Mouse (Mus musculus) limb, embryonic 12.5 days (tissue): ENCODE results near the gene H2afy2. TPM values are rescaled to one million over a fixed set of nuclear protein-coding genes. Genes with fewer than 3 reads are reported as not detected.

Source experiments
- ATAC-seq: fragments of 200-750 bp; cut with Nextera tagmentation; 2 replicates; pipeline ENCODE4 v1.8.0; 2017; ENCODE audit warnings: low read depth, moderate TSS enrichment; ENCODE audit not compliant: insufficient number of reproducible peaks, insufficient read depth, low FRiP score, low TSS enrichment
- H3K27ac ChIP-seq: fragments of 300-500 bp; sonication (generic); 2 replicates; pipeline ENCODE4 v1.5.1; 2016; ENCODE audit warnings: mild to moderate bottlenecking, moderate library complexity
- H3K27me3 ChIP-seq: fragments of 300-500 bp; sonication (generic); 2 replicates; pipeline ENCODE4 v1.6.1; 2016; ENCODE audit warnings: mild to moderate bottlenecking, moderate library complexity
- H3K36me3 ChIP-seq: fragments of 300-500 bp; sonication (generic); 2 replicates; pipeline ENCODE4 v1.6.1; 2016; ENCODE audit warnings: mild to moderate bottlenecking, moderate library complexity
- H3K4me1 ChIP-seq: fragments of 300-500 bp; sonication (generic); replicated peaks from 2 replicates; pipeline ENCODE4 v1.6.1; 2016
- H3K4me2 ChIP-seq: fragments of 300-500 bp; sonication (generic); 2 replicates; pipeline ENCODE4 v1.6.1; 2016; ENCODE audit warnings: mild to moderate bottlenecking, moderate library complexity
- H3K4me3 ChIP-seq: fragments of 300-500 bp; sonication (generic); replicated peaks from 2 replicates; pipeline ENCODE4 v1.5.1; 2016; ENCODE audit warnings: mild to moderate bottlenecking
- H3K9ac ChIP-seq: fragments of 300-500 bp; sonication (generic); replicated peaks from 2 replicates; pipeline ENCODE4 v1.6.1; 2016; ENCODE audit warnings: mild to moderate bottlenecking, moderate library complexity
- H3K9me3 ChIP-seq: fragments of 300-500 bp; sonication (generic); 2 replicates; pipeline ENCODE4 v1.6.1; 2016; ENCODE audit warnings: mild to moderate bottlenecking, moderate library complexity
- WGBS: fragments of 180-500 bp; shearing (Covaris S2); methylation state at CpG from one replicate; pipeline ENCODE4 v1.1.7; 2016; 5-methylcytosine and 5-hydroxymethylcytosine counted together
- polyA plus RNA-seq: library from polyadenylated mRNA; unstranded; fragments of >200 nt; fragmentation: Nextera tagmentation; extraction: Ambion mirVana; gene quantifications from 2 replicates; pipeline ENCODE4 v1.2.1, GENCODE M21; 2016

The H2afy2 gene
- polyA plus RNA-seq, 1 experiment from 2014 or later, result 331 TPM

DNA sequence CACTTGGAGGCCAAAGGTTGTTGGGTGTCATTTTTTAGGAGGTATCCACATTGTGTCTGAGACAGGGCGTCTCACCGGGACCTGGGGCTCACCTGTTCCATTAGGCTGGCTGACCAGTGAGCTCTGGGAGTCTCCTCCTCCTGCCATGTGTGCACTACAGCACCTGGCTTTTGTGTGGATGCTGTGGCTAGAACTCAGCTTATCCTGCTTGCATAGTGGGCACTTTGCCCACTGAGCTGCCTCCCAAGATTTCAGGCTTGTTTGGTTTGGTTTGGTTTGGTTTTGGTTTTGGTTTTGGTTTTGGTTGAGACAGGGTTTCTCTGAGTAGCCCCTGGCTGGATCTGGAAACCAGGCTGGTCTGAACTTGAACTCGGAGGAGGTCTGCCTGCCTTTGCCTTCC lies 61.7 kb downstream of the H2afy2 start:
- Histone ChIP-seq H3K27me3 (no peaks in the 10 kb centered on the region), H3K4me2 (no peak overlapping the region), H3K9ac (no peak overlapping the region), H3K4me3 (no peak overlapping the region), H3K4me1 (no peaks in the 10 kb centered on the region), H3K27ac (no peak overlapping the region), H3K36me3 (no peaks in the 10 kb centered on the region), H3K9me3 (no peaks in the 10 kb centered on the region)
- no peak for ATAC-seq
- 72% methylated on average over 3 of the region's 3 CpGs for WGBS

GRCm38 (mm10) chr10:61720331-61720730 lies 63.6 kb downstream of the H2afy2 start:
- no peaks in the 10 kb centered on the region for H3K36me3 ChIP-seq
- H3K27me3 ChIP-seq, result no peaks in the 10 kb centered on the region
- WGBS, result 89% methylated on average over 7 of the region's 7 CpGs
- peaks cover 7% of the 10 kb centered on the region for H3K4me1 ChIP-seq
- no peak overlapping the region for H3K4me3 ChIP-seq
- no peaks in the 10 kb centered on the region for H3K9me3 ChIP-seq
- H3K9ac ChIP-seq, result no peak overlapping the region
- no peak overlapping the region for H3K4me2 ChIP-seq
- no peak for ATAC-seq
- no peak overlapping the region for H3K27ac ChIP-seq

GRCm38 (mm10) chr10:61717406-61718296 lies 66.3 kb downstream of the H2afy2 start:
- no peaks in the 10 kb centered on the region for H3K27me3 ChIP-seq
- H3K4me3 ChIP-seq, result no peak overlapping the region
- H3K4me2 ChIP-seq, result no peak overlapping the region
- H3K9me3 ChIP-seq, result no peaks in the 10 kb centered on the region
- ATAC-seq, result no peak
- H3K36me3 ChIP-seq, result no peaks in the 10 kb centered on the region
- H3K9ac ChIP-seq, result no peak overlapping the region
- H3K27ac ChIP-seq, result no peak overlapping the region
- 89% methylated on average over 12 of the region's 12 CpGs for WGBS
- peaks cover 7% of the 10 kb centered on the region for H3K4me1 ChIP-seq

DNA sequence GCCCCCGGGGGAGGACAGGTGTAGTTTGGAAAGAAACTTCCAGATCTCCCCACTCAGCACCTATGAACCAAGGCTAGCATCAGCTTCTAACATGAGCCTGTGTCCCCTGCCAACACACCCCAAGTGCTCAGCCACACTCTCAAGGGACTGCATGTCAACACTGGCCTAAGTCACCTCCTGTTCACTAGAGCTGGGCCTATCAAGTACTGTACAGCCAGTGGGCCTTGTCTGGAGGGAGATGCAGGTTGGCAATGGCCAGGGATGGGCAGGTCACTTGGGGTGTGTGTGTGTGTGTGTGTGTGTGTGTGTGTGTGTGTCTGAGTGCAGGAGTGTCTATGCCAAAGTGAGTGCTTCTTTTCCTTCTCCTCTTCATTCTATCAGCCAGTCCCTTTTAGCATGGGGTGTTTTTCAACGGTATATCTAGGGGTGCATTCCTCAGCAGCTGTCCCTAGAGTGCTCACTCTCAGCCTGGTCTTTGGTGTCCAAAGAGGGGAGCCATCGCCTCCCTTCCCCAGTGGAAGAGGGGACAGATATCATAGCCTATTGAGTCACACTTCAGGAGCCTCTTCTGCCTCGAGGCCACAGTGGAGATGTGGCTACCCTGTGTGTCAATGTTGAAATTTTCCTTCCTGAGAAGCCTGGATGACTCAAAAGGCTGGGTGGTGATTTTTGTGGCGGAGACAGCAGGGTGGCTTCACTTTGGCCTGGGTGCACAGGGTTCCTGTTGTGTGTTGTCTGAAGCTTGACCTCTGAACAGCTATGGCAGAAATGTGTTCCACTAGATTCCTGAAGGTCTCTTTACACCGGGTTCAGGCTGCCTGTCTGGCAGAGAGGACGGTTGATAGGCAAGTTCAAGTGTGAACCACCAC lies 67.7 kb downstream of the H2afy2 start:
- H3K4me1 ChIP-seq, result peaks cover 7% of the 10 kb centered on the region
- WGBS, result 70% methylated on average over 7 of the region's 7 CpGs
- no peak overlapping the region for H3K27ac ChIP-seq
- H3K36me3 ChIP-seq, result no peaks in the 10 kb centered on the region
- H3K4me3 ChIP-seq, result peak overlapping the region; percentile 60; the same call in 1 of the 2 replicates
- ATAC-seq, result peak; percentile 57; the same call in 1 of the 2 replicates
- H3K4me2 ChIP-seq, result peak overlapping the region; percentile 89
- no peaks in the 10 kb centered on the region for H3K9me3 ChIP-seq
- H3K9ac ChIP-seq, result no peak overlapping the region
- no peaks in the 10 kb centered on the region for H3K27me3 ChIP-seq

DNA sequence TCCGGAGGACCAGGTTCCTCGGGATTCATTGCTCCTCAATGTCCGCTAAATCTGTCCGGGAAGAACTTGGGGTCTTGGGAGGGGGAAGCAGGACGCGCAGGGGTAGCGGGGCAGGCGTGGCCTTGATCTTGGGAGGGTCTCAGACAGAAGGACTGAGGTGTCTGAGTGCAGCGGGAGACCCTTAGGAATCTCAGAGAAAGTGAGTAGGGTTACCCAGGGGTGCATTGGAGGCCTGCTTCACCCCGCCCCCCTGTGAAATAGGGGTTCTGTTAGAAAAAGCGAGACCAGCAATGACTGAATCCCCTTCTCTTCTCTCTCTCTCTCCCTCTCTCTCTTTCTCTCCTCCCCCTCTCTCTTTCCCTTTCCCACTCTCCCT lies 68.5 kb downstream of the H2afy2 start:
- Histone ChIP-seq H3K4me2 (peak overlapping the region; percentile 89), H3K36me3 (no peaks in the 10 kb centered on the region), H3K27ac (no peak overlapping the region), H3K4me1 (peaks cover 7% of the 10 kb centered on the region), H3K27me3 (no peaks in the 10 kb centered on the region), H3K9ac (peak overlapping the region; percentile 56), H3K4me3 (peak overlapping the region; percentile 60), H3K9me3 (no peaks in the 10 kb centered on the region)
- ATAC-seq, result 0 out of 2 replicates have a peak, but pooled peaks have one; percentile 60
- WGBS, result 3% methylated on average over 11 of the region's 11 CpGs

GRCm38 (mm10) chr10:61714771-61715461 lies 69.0 kb downstream of the H2afy2 start, which contains the start of gene Aifm2:
Gene Aifm2, plus strand, starts transcription at chr10:61715263.
- Histone ChIP-seq H3K36me3 (no peaks in the 10 kb centered on the region), H3K4me1 (peaks cover 7% of the 10 kb centered on the region), H3K27me3 (no peaks in the 10 kb centered on the region), H3K9me3 (no peaks in the 10 kb centered on the region), H3K4me3 (peak within 1 kb of the TSS; percentile 60), H3K27ac (no peak within 1 kb of the TSS), H3K4me2 (peak within 1 kb of the TSS; percentile 89), H3K9ac (peak within 1 kb of the TSS; percentile 56)
- peak; percentile 79; the same call in 1 of the 2 replicates for ATAC-seq
- WGBS, result 14% methylated on average over 35 of the region's 36 CpGs

DNA sequence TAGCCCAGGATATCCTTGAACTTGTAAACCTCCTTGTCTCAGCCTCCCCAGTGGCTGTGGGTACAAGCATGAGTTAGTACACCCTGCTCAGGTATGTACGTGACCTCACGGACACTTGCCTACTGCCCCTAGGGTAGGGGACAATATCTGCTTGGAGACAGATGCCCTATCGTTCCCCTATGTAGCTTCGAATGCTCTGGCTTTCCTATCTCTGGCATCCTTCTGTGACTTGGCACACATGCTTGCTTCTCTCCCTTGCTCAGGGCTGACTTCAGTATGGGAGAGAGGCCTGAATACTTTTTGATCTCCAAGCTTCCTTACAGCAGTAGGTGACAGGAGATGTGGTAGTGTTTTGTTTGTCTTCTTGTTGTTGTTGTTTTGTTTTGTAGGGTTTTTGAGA lies 69.8 kb downstream of the H2afy2 start:
- Histone ChIP-seq H3K9ac (no peak overlapping the region), H3K9me3 (no peaks in the 10 kb centered on the region), H3K27me3 (no peaks in the 10 kb centered on the region), H3K27ac (no peak overlapping the region), H3K4me1 (peaks cover 7% of the 10 kb centered on the region), H3K4me2 (no peak overlapping the region), H3K4me3 (no peak overlapping the region), H3K36me3 (no peaks in the 10 kb centered on the region)
- ATAC-seq, result no peak
- 90% methylated on average over 4 of the region's 4 CpGs for WGBS

DNA sequence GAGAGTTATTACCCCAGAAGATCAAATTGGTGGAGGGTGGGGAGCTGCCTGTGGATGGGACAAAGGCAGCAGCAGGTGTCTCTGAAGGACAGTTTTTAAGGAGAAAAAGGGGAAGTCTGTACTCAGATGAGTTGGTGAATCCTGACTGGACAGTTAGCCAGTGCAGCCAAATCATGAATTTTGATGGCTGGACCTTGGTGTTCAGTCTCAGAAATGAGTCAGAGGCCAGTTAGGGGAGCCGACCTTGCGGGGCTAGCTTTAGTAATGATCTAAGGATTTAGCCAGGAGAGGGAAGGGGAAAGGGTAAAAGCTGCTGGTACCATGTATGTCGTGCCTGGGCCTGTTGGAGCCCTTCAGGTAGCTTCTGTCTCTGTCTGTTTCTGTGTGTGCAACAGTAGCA lies 70.3 kb downstream of the H2afy2 start:
- 71% methylated on average over 3 of the region's 3 CpGs for WGBS
- H3K27ac ChIP-seq, result no peak overlapping the region
- H3K4me1 ChIP-seq, result peaks cover 7% of the 10 kb centered on the region
- no peak overlapping the region for H3K9ac ChIP-seq
- ATAC-seq, result no peak
- no peak overlapping the region for H3K4me3 ChIP-seq
- no peaks in the 10 kb centered on the region for H3K27me3 ChIP-seq
- H3K36me3 ChIP-seq, result no peaks in the 10 kb centered on the region
- H3K4me2 ChIP-seq, result no peak overlapping the region
- H3K9me3 ChIP-seq, result no peaks in the 10 kb centered on the region

DNA sequence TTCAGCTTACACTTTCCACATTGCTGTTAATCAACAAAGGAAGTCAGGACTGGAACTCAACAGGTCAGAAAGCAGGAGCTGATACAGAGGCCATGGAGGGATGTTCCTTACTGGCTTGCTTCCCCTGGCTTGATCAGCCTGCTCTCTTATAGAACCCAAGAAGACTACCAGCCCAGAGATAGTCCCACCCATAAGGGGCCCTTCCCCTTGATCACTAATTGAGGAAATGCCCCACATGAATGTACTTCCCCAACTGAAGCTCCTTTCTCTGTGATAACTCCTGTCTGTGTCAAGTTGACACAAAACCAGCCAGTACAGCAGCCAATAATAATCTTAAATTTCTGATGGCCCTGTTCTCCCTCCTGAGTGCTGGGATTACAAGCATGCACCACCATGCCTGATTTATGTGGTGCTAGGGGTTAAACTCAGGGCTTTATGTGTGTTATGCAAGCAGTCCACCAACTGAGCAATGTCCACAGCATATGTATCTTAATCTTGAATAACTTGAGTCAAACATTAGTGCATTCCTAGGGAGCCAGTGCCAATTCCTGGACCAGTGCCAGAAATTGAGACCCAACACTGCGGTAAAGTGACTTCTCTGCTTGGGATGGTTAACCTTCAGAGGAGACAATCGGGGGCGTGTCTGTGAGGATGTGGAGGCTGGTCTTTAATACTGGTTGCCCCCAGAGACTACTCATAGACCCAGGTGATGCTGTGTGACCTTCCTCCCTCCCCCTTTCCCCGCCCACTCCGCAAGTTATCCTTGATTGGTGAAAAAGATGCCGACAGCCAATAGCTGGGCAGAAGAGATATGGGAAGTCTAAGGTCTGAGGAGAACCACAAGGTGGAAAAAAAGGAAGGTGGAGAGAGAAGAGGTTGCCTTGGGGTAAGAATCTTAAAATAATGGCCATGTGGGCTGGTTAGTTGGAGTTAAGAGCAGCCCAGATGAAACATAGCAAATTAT lies 77.3 kb downstream of the H2afy2 start:
- Histone ChIP-seq H3K36me3 (peaks cover 30% of the 10 kb centered on the region), H3K9me3 (no peaks in the 10 kb centered on the region), H3K4me1 (no peaks in the 10 kb centered on the region), H3K4me2 (no peak overlapping the region), H3K27me3 (no peaks in the 10 kb centered on the region), H3K4me3 (no peak overlapping the region), H3K27ac (no peak overlapping the region), H3K9ac (no peak overlapping the region)
- 65% methylated on average over 6 of the region's 6 CpGs for WGBS
- no peak for ATAC-seq

- no peaks in the 10 kb centered on the region for H3K9me3 ChIP-seq
- ATAC-seq, result no peak
- whole genome bisulfite sequencing, result 80% methylated on average over 4 of the region's 4 CpGs
Measured at GRCm38 (mm10) chr10:61704663-61705062, 79.3 kb downstream of the H2afy2 start.

More at GRCm38 (mm10) chr10:61704663-61705062, 79.3 kb downstream of the H2afy2 start:
- Histone ChIP-seq H3K4me2 (no peak overlapping the region), H3K9ac (no peak overlapping the region), H3K27me3 (no peaks in the 10 kb centered on the region), H3K36me3 (peaks cover 35% of the 10 kb centered on the region), H3K4me1 (no peaks in the 10 kb centered on the region), H3K4me3 (no peak overlapping the region), H3K27ac (no peak overlapping the region)
